Mouse (Mus musculus): ENCODE data around the gene Catsper2.

DNA sequence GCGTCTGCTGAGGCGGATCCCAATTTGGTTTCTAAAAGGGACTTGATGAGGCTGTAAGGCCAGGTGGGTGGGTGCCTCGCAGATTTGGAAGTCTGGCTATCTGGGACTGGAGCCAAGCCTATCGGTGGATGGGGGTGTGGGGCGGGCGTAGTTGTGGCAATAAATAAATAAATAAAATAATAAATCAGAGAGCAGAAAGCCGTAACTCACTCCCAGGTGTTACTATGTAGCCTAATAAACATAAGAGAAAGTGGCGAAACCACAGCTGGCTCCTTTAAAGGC lies 29.4 kb upstream of the Catsper2 start:
- TF ChIP-seq MAX (IDR thresholded peaks at IDR 0.05) (no peak), CTCF (IDR thresholded peaks at IDR 0.05; ENCODE audit: control insufficient read depth, insufficient read depth, insufficient read length) (no peak), MYOG (IDR thresholded peaks at IDR 0.05; ENCODE audit: control insufficient read depth, extremely low read depth, insufficient read length) (no peak), USF1 (IDR thresholded peaks at IDR 0.05; ENCODE audit: low read depth) (no peak), FOSL1 (IDR thresholded peaks at IDR 0.05; ENCODE audit: insufficient read depth, low read length, poor library complexity, severe bottlenecking) (no peak)

All from C2C12 (cell line).